Mouse (Mus musculus): ENCODE measurements around the gene Spem2. TPM values are rescaled to one million over a fixed set of nuclear protein-coding genes. Genes with fewer than 3 reads are reported as not detected.
A peak's percentile ranks its signal among the peaks of the same experiment; 100 is the strongest.

The Spem2 gene
- polyA plus RNA-seq, 1 experiment from 2014 or later = not detected

DNA sequence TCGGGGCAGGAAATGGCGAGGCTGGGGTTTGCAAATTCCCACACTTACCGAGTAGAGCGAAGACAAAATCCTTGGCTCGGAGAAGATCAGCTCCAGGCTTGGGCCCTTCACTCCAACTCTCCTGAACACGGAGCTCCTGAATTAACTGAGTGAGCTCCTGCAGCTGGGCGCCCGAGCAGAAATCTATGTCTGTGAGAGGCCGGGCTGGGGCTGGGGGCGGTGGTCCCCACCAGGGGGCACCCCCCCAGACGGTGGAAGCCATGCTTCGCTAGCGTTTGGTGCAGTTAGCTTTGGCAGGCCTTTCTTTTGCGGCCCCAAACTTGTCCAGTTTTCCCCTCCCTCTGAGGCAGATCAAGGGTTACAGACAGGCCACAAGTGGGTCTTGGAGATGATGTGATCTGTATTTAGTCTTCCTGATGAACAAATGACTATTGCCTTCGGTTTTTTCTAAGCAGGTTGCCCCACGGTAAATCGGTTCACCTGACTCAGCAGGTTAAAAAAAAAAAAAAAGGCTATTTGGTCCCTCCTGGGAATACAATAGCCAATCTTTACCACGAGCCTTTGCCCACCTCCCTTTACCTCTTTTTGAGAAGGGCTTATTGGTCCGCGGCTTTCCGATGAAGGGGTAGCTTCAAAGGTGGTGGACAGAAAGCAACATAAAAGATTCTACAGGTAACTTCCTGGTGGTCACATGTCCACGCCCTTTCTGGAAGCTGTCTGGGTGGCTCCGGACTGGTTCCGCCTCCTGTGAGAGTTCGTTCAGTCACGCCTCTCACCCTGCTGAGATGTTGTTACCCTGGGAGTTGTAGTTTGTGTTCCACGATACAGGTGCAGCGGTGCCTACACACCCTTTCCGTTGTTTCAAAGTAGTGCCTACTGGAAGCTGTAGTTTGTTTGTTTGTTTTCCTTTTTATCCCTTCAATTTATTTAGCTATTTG lies 13.0 kb downstream of the Spem2 start, which contains the start of gene Tmem102:
Tmem102 (minus strand) TSS at position 653 of the 938 bp plus-strand sequence.
- ATAC-seq (ENCODE audit: insufficient number of reproducible peaks, insufficient read depth, low FRiP score, low read depth) = peak; percentile 48; the same call in 1 of the 2 replicates
- Histone ChIP-seq H3K4me1 (ENCODE audit: control insufficient read depth, insufficient read depth, low read length) (peaks cover 34% of the 10 kb centered on the region), H3K9ac (replicated peaks; ENCODE audit: low read depth, low read length) (no peak within 1 kb of the TSS; the same call in 1 of the 2 replicates), H3K4me3 (ENCODE audit: low read depth, low read length) (peak within 1 kb of the TSS; percentile 57), H3K9me3 (ENCODE audit: control insufficient read depth, low read depth, low read length) (no peaks in the 10 kb centered on the region), H3K4me2 (replicated peaks; ENCODE audit: low read depth, low read length) (peak within 1 kb of the TSS; percentile 99), H3K27ac (ENCODE audit: low read length) (no peak within 1 kb of the TSS; the same call in 1 of the 2 replicates), H3K27me3 (ENCODE audit: control insufficient read depth, insufficient read depth, low read length) (peaks cover 3% of the 10 kb centered on the region; the same call in 1 of the 2 replicates), H3K36me3 (ENCODE audit: control insufficient read depth, insufficient read depth, low read length) (no peaks in the 10 kb centered on the region)
- 12% methylated on average over 29 of the region's 29 CpGs for WGBS

DNA sequence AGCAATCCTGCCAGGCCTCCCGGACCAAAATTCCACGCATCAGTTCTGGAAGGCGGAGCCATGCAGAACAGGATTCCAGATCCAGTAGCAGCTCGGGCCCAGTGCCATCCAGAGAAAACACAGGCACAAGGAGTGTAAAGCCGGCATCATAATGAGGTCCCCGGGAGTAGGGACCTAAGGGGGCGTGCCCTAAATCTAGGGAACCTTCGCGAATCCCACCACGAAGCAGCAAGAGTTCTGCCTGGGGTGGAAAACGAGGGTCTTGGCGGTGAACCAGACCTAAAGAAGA lies 13.7 kb downstream of the Spem2 start:
- Histone ChIP-seq H3K9ac (replicated peaks; ENCODE audit: low read depth, low read length) (no peak overlapping the region; the same call in 1 of the 2 replicates), H3K4me1 (ENCODE audit: control insufficient read depth, insufficient read depth, low read length) (peaks cover 39% of the 10 kb centered on the region)
- WGBS = 11% methylated on average over 12 of the region's 12 CpGs

DNA sequence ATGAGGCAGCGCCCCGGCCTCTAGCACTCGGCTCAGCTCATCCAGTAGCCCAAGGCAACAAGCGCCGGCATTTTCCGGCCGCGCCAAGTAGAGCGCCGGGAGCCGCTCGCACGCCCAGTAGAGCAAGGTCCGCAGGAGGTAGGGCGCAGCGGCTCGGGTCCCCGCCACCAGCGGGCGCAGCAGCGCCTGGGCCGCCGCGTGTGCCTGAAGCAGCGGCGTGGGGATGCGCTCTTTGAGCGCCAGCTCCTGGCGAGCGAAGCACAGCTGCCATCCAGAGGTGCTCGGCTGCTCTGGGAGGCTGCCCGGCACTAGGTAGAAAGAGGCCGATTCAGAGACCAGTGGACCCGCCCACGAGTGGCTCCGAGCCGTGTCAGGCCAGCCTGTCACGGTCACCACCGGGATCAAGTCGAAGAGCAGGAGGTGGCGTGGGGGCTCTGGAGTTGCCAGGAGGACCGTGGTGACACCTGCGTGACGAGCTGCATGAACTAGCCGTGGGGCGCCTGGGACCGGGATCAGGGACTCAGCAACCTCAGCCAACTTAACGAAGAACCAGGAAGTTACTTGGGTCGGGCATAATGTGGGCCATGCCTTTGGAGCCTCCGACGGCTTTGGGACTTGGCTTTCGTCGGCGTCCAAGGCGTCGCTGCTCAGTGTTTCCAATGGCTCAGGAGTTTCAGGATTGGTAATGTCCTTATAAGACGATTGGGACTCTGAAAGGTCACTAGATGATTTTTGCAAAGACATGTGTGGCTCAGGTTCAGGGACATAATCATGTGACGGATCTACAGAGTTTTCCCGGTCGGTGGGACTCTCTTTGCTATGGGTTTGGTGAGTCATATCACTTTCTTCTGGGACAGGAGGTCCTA lies 14.2 kb downstream of the Spem2 start:
- H3K9ac ChIP-seq (replicated peaks; ENCODE audit: low read depth, low read length) = peak overlapping the region; percentile 38; the same call in 1 of the 2 replicates
- H3K4me1 ChIP-seq (ENCODE audit: control insufficient read depth, insufficient read depth, low read length) = peaks cover 45% of the 10 kb centered on the region
- H3K27ac ChIP-seq (ENCODE audit: low read length) = peak overlapping the region; percentile 44; the same call in 1 of the 2 replicates
- no peaks in the 10 kb centered on the region for H3K36me3 ChIP-seq (ENCODE audit: control insufficient read depth, insufficient read depth, low read length)
- ATAC-seq (ENCODE audit: insufficient number of reproducible peaks, insufficient read depth, low FRiP score, low read depth) = peak; percentile 50
- 2% methylated on average over 60 of the region's 60 CpGs for WGBS
- H3K4me3 ChIP-seq (ENCODE audit: low read depth, low read length) = peak overlapping the region; percentile 57
- H3K4me2 ChIP-seq (replicated peaks; ENCODE audit: low read depth, low read length) = peak overlapping the region; percentile 99
- peaks cover 3% of the 10 kb centered on the region; the same call in 1 of the 2 replicates for H3K27me3 ChIP-seq (ENCODE audit: control insufficient read depth, insufficient read depth, low read length)
- H3K9me3 ChIP-seq (ENCODE audit: control insufficient read depth, low read depth, low read length) = no peaks in the 10 kb centered on the region

More for the DNA sequence above, 13.7 kb downstream of the Spem2 start:
- peak overlapping the region; percentile 57 for H3K4me3 ChIP-seq (ENCODE audit: low read depth, low read length)
- no peaks in the 10 kb centered on the region for H3K36me3 ChIP-seq (ENCODE audit: control insufficient read depth, insufficient read depth, low read length)
- no peak overlapping the region for H3K27ac ChIP-seq (ENCODE audit: low read length)
- H3K4me2 ChIP-seq (replicated peaks; ENCODE audit: low read depth, low read length) = peak overlapping the region; percentile 99
- no peaks in the 10 kb centered on the region for H3K9me3 ChIP-seq (ENCODE audit: control insufficient read depth, low read depth, low read length)
- peaks cover 3% of the 10 kb centered on the region; the same call in 1 of the 2 replicates for H3K27me3 ChIP-seq (ENCODE audit: control insufficient read depth, insufficient read depth, low read length)
- no peak for ATAC-seq (ENCODE audit: insufficient number of reproducible peaks, insufficient read depth, low FRiP score, low read depth)

DNA sequence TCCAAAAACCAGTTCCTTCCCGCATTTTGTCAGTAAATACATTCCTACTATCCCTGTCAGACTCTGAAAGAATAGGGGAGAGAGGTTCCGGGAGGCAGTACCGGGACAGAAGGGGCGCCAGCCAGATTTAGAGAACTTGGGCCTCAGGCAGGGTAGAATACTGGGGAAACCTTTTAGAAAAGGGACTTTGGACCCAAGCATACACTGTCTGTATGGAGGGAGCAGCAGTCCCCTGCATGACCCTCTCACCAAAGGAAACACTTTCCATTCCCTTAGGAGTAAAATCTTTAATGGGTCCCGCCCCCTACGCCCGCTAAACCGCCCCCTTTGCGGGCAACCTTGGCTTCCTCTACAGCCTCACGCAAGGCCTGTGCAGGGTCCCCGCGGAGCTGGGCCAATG lies 14.9 kb downstream of the Spem2 start:
- Histone ChIP-seq H3K4me2 (replicated peaks; ENCODE audit: low read depth, low read length) (peak overlapping the region; percentile 99), H3K27ac (ENCODE audit: low read length) (peak overlapping the region; percentile 44; the same call in 1 of the 2 replicates), H3K9ac (replicated peaks; ENCODE audit: low read depth, low read length) (peak overlapping the region; percentile 48; the same call in 1 of the 2 replicates), H3K36me3 (ENCODE audit: control insufficient read depth, insufficient read depth, low read length) (no peaks in the 10 kb centered on the region), H3K9me3 (ENCODE audit: control insufficient read depth, low read depth, low read length) (no peaks in the 10 kb centered on the region), H3K4me1 (ENCODE audit: control insufficient read depth, insufficient read depth, low read length) (peaks cover 47% of the 10 kb centered on the region), H3K4me3 (ENCODE audit: low read depth, low read length) (peak overlapping the region; percentile 57), H3K27me3 (ENCODE audit: control insufficient read depth, insufficient read depth, low read length) (peaks cover 3% of the 10 kb centered on the region; the same call in 1 of the 2 replicates)
- ATAC-seq (ENCODE audit: insufficient number of reproducible peaks, insufficient read depth, low FRiP score, low read depth) = 0 out of 2 replicates have a peak, but pooled peaks have one; percentile 8
- 5% methylated on average over 12 of the region's 12 CpGs for WGBS

DNA sequence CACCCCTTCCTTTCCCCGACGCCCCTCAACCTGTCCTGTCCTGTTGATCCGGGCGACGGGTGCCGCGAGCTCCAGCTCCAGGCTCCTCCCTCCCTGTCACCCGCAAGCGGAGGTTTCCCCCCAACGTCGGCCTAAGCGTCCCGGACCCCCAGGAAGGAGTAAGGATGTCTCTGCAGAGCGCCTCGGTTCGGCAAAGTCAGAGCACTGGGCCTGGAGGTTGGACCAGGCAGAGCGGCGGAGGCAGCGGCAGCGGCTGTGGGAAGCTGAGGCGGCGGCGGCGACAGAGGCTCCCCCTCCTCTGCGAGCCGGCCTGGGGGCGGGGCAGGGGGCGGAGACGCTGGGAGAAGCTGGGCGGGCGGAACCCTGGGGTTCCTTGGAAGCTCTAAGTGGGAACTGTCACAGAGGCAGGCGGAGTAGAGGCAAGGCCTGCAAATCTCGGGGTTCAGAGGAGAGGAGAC lies 15.6 kb downstream of the Spem2 start:
- H3K36me3 ChIP-seq (ENCODE audit: control insufficient read depth, insufficient read depth, low read length) = no peaks in the 10 kb centered on the region
- no peak overlapping the region for H3K27ac ChIP-seq (ENCODE audit: low read length)
- peak overlapping the region; percentile 57 for H3K4me3 ChIP-seq (ENCODE audit: low read depth, low read length)
- H3K9me3 ChIP-seq (ENCODE audit: control insufficient read depth, low read depth, low read length) = no peaks in the 10 kb centered on the region
- peak; percentile 24; the same call in 1 of the 2 replicates for ATAC-seq (ENCODE audit: insufficient number of reproducible peaks, insufficient read depth, low FRiP score, low read depth)
- peak overlapping the region; percentile 48; the same call in 1 of the 2 replicates for H3K9ac ChIP-seq (replicated peaks; ENCODE audit: low read depth, low read length)
- peaks cover 47% of the 10 kb centered on the region for H3K4me1 ChIP-seq (ENCODE audit: control insufficient read depth, insufficient read depth, low read length)
- peaks cover 3% of the 10 kb centered on the region; the same call in 1 of the 2 replicates for H3K27me3 ChIP-seq (ENCODE audit: control insufficient read depth, insufficient read depth, low read length)
- WGBS = under 1% methylated on average over 33 of the region's 33 CpGs
- H3K4me2 ChIP-seq (replicated peaks; ENCODE audit: low read depth, low read length) = peak overlapping the region; percentile 99

DNA sequence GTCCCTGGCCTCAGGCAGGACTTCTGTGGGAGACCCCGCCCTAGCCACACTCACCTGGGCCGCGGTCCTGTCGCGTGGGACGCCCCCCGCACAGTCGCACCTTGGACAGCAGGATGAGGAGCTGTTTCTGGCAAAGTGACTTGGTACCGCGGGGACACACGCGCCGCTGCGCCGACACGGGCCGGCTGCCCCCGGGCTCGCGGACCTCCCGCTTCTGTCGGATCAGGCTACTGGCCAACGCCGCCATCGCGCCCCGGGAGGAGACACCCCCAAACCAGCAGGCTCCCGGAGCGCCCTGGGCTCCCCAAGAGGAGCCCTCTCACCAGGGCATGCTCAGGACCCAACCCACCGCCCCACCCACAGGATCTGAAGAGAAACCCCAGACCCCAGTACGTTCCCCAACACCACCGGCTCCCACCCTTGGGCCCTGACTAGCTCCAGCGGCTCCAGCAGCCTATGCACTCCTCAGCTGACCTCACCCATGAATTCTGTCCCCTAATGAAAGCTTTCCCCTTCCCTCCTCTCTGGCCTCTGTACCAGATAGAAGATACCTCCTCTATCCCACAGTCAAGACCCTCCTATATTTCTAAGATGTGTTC lies 16.8 kb downstream of the Spem2 start, which contains the start of gene Fgf11:
Fgf11 (minus strand) TSS at position 479 of the 599 bp plus-strand sequence.
- H3K27ac ChIP-seq (ENCODE audit: low read length) = peak within 1 kb of the TSS; percentile 35
- H3K9me3 ChIP-seq (ENCODE audit: control insufficient read depth, low read depth, low read length) = no peaks in the 10 kb centered on the region
- no peaks in the 10 kb centered on the region for H3K36me3 ChIP-seq (ENCODE audit: control insufficient read depth, insufficient read depth, low read length)
- peaks cover 3% of the 10 kb centered on the region; the same call in 1 of the 2 replicates for H3K27me3 ChIP-seq (ENCODE audit: control insufficient read depth, insufficient read depth, low read length)
- ATAC-seq (ENCODE audit: insufficient number of reproducible peaks, insufficient read depth, low FRiP score, low read depth) = no peak
- peak within 1 kb of the TSS; percentile 54 for H3K9ac ChIP-seq (replicated peaks; ENCODE audit: low read depth, low read length)
- WGBS = under 1% methylated on average over 33 of the region's 33 CpGs
- peaks cover 47% of the 10 kb centered on the region for H3K4me1 ChIP-seq (ENCODE audit: control insufficient read depth, insufficient read depth, low read length)
- H3K4me2 ChIP-seq (replicated peaks; ENCODE audit: low read depth, low read length) = peak within 1 kb of the TSS; percentile 99
- peak within 1 kb of the TSS; percentile 57 for H3K4me3 ChIP-seq (ENCODE audit: low read depth, low read length)

DNA sequence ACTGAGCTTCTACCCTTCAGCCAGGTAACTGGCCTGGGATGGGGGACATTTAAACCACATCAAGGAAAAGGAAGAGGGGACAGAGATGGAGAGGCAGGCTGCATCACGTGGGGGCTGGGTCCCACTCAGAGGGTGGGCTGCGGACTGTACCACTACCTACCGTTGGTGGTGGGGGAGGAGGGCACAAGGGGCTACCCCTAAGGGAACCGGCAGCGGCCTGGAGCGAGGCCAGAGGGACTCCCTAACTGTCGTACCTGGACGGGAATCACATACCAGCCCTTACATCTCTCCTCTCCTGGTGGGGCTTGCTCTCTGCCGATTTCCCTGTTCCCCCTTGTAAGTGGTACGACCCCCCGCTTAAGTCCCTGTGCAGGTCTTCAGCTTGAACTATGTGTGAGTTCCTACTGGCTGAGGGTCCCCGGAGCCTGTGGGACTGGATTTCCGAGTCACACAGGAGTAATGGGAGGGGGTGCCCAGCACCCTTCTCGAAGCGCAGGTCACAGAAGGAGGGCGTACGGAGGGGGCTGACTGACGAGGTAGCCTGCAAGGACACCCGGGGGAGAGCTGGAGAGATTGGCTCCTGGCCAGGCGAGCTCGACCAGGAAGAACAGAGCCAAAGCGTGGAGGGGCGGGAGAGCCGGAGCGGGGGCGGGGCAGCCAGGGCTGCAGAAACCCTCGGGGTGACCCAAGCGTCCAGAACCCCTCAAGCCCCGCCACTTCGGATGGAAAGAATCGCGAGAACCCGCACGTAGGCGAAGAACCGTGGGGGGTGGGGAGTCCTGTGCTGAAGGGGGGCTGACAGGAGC lies 17.7 kb downstream of the Spem2 start:
- peak overlapping the region; percentile 35 for H3K27ac ChIP-seq (ENCODE audit: low read length)

More for the DNA sequence above, 17.7 kb downstream of the Spem2 start:
- peak overlapping the region; percentile 99 for H3K4me2 ChIP-seq (replicated peaks; ENCODE audit: low read depth, low read length)
- ATAC-seq (ENCODE audit: insufficient number of reproducible peaks, insufficient read depth, low FRiP score, low read depth) = peak; percentile 42
- H3K9me3 ChIP-seq (ENCODE audit: control insufficient read depth, low read depth, low read length) = no peaks in the 10 kb centered on the region
- WGBS = under 1% methylated on average over 36 of the region's 36 CpGs
- no peaks in the 10 kb centered on the region; the same call in 1 of the 2 replicates for H3K27me3 ChIP-seq (ENCODE audit: control insufficient read depth, insufficient read depth, low read length)
- H3K4me1 ChIP-seq (ENCODE audit: control insufficient read depth, insufficient read depth, low read length) = peaks cover 47% of the 10 kb centered on the region
- no peaks in the 10 kb centered on the region for H3K36me3 ChIP-seq (ENCODE audit: control insufficient read depth, insufficient read depth, low read length)
- peak overlapping the region; percentile 57 for H3K4me3 ChIP-seq (ENCODE audit: low read depth, low read length)
- H3K9ac ChIP-seq (replicated peaks; ENCODE audit: low read depth, low read length) = peak overlapping the region; percentile 54

All from stomach, embryonic 14.5 days (tissue).